Mouse (Mus musculus) brain, embryonic 14.5 days (tissue): ENCODE results near the gene Astn2.

Experiments
- CTCF ChIP-seq: fragments of 200-500 bp; IDR thresholded peaks from 2 replicates; pipeline ENCODE4 v1.5.1; 2012; ENCODE audit warnings: inconsistent platforms, mild to moderate bottlenecking, moderate library complexity, borderline replicate concordance; ENCODE audit not compliant: insufficient read depth, insufficient read length; ENCODE audit errors: extremely low read depth
- POLR2A ChIP-seq: fragments of 200-500 bp; IDR thresholded peaks from 2 replicates; pipeline ENCODE4 v1.6.1; 2012; ENCODE audit warnings: mild to moderate bottlenecking, inconsistent platforms, borderline replicate concordance; ENCODE audit not compliant: poor library complexity, insufficient read depth, insufficient read length, severe bottlenecking; ENCODE audit errors: extremely low read depth

DNA sequence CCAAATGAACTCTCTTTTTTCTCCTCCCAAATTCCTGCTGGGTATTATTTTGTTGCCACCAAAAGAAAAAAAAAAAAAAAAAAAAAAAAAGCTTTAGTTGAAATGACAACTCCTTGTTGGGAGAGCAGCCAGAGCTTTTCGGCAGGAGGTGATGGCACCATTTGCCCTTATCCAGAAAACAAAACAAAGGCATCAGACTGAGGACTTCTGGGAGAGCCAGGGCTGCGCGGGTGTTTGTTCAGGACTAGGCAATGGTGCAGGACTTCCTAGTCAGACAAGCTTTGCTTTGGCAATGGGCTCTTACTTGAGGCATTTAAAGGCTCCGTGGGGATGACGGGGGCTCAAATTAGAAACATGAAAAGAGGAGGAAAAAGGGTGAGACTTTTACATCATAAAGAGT lies 817.5 kb downstream of the Astn2 start:
- TF ChIP-seq CTCF (no peak), POLR2A (no peak)
